Mouse (Mus musculus): ENCODE results near the gene Large2. TPM values are rescaled to one million over a fixed set of nuclear protein-coding genes. Genes with fewer than 3 reads are reported as not detected.

The Large2 gene
- total RNA-seq (2021) = 1 to 10 TPM in 1 of 2 experiments, under 1 TPM in 1; 0.72 to 1.0 TPM
- long read RNA-seq, experiment 1, partial matches to known transcripts = 0 of 1 reads
- long read RNA-seq, experiment 1, other reads (novel, unspliced or antisense) = 1 of 1 reads
- long read RNA-seq, experiment 2 = 0 reads

DNA sequence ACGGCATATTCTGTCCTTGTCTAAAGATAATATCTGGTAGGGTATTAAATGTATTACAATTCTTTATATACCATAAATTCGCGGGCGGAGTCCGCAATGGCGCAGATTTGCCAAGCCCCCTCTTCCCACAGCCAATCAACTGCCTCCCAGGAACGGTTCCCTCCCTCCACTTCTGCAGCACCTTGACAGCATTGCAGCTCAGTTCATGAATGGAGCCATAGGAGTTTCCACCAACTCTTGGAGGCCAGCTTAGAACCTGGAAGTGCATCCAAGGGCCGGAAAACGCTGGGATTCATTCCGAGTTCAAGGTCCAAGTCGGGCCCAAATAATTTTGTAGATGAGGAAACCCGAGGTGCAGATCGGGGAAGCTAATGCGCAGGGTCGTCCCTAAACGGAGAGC is at the start of gene Large2, which contains the start of gene Pex16:
Large2 (minus strand) TSS at position 356 of the 400 bp plus-strand sequence.
Pex16 (plus strand) TSS at position 163 of the 400 bp plus-strand sequence.
- peak in 1 of 2 experiments; percentile 55 for DNase-seq (ENCODE audit: extremely low spot score in 1 of 2, low spot score in 2 of 2)
- TF ChIP-seq CTCF (IDR thresholded peaks at IDR 0.05) = no peak
- peak within 1 kb of the TSS; percentile 72 for H3K4me3 ChIP-seq
- H3K27ac ChIP-seq = peak within 1 kb of the TSS; percentile 90
- intact Hi-C loops (cut with DNase I) = no loop called here

DNA sequence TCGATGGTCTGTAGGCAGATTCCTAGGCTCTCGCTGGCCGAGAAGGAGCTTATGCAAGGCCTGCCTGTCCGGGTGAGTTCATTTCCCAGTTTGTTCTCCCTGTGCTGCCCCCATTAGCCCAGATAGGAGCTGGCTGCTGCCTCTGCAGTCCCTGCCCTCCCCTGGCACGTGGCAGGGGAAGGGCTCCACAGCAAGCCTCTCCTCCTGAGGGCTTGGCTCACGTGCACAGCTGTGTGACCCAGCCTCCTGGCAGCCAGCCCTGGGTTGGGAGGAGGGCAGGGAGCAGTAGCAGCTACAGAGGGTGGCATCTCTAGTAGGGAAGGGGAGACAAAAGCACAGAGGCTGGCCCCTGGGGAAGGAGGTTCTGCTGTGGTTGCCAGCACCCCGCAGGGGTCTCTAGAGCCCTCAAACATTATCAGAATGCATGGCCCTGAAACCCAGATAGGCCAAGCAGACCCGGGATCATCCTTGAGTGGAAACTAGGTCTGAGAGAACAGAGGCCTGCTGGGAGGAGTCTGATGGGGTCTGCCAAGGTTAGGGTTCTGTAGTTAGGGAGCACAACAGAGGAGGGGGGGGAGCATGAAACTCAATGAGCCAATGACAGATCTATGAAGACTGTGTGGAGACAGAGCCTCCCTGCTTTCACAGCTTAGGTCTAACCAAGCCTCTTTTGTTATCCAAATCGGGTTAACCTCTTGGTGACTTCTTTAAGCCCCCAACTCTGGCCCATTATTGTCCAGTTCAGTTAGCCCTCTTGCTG is 49.2 kb upstream of the Large2 start:
- intact Hi-C loops (cut with DNase I) = no loop called here
- no peak for TF ChIP-seq CTCF (IDR thresholded peaks at IDR 0.05)
- H3K27ac ChIP-seq = peak overlapping the region; percentile 87
- DNase-seq (ENCODE audit: extremely low spot score in 1 of 2, low spot score in 2 of 2) = peak; percentile 82 to 85
- H3K4me3 ChIP-seq = no peak overlapping the region

DNA sequence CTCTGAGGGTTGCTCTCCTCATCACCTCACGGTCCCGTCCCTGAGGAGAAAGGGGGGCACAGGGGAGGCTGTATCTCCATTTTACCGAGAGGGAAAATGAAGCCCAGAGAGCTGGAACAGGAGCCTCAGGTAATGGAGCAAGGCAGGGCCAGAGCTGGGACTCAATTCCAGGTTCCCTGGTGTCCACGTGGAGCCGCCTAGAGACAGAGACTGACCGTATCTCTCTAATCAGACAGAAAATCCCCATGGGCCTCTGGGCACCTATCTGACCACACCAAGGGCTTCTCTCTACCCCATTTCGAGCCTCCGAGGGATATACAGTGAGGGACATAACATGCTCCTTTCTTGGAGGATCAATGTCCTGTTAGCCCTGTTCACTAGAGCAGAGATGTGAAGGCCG is 48.5 kb upstream of the Large2 start:
- intact Hi-C loops (cut with DNase I) = no loop called here

DNA sequence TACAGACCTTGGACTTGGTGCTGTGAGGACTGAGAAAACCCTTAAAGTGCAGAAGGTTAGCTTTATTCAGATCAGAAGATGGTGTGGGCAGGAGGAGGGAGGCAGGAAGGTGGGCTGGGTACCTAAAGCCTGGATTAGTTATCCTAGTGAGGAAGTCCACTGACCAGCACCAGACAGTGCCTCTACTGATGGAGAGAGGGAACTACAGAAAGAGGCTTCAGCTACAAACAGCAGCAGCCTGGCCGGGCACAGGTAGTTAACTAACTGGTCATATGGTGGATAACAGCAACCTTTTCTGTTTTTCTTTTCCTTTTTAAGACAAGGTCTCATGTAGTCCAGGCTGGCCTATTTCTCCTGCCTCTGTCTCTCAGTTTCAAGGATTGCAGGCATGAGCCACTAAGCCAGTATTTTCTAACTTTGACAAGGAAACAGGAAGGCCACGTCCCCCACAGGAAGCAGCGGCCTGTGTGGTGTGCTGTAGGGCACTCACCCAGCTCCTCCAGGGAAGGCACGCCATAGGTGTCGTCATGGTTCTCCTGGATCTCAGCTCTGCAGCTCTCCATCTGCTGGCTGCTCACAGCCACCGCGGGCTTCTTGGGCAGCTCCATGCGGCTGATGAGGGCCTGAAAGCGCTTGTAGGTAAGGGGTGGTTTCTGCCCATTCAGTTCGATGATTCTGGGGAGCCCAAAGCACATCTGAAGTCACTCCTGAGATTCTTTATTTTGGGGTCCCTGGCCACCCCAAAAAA is 47.9 kb upstream of the Large2 start:
- peak overlapping the region; percentile 87 for H3K27ac ChIP-seq

More for the DNA sequence above, 48.5 kb upstream of the Large2 start:
- no peak for DNase-seq (ENCODE audit: extremely low spot score in 1 of 2, low spot score in 2 of 2)
- H3K27ac ChIP-seq = peak overlapping the region; percentile 87
- TF ChIP-seq CTCF (IDR thresholded peaks at IDR 0.05) = no peak
- no peak overlapping the region for H3K4me3 ChIP-seq

DNA sequence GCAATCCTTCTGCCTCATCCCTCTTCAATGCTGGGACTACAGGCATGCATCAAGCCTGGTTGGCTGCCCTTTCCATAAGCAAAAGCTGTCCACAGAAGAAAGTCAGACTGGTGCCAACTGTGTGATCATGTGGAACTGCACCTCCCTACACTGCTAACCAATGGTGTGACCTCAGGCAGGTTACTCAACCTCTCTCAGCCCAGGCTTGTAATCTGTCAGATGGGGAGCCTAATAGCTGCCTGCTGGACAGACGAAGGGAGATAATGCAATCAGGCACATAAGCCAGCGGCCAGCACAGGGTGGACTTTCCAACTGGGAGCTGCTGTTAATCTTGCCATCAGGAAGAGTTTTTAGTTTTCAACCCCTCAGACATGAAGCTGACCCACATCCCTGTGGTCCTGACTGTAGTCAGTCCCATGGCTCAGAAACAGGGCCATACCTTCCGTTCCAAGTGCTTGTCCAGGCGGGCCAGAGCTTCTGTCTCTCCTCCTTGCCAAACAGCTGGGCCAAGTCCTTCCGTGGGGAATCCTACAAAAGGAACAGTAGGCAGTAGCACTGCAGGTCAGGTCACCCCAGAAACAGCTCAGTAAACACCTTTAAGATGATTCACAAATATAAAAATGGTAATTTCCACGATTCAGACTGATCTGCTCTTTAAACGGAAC is 47.2 kb upstream of the Large2 start:
- no peak for DNase-seq (ENCODE audit: extremely low spot score in 1 of 2, low spot score in 2 of 2)
- Histone ChIP-seq H3K4me3 (no peak overlapping the region), H3K27ac (no peak overlapping the region)
- TF ChIP-seq CTCF (IDR thresholded peaks at IDR 0.05) = no peak
- intact Hi-C loops (cut with DNase I) = no loop called here

More for the DNA sequence above, 47.9 kb upstream of the Large2 start:
- no peak for DNase-seq (ENCODE audit: extremely low spot score in 1 of 2, low spot score in 2 of 2)
- TF ChIP-seq CTCF (IDR thresholded peaks at IDR 0.05) = peak; percentile 53
- intact Hi-C loops (cut with DNase I) = no loop called here
- H3K4me3 ChIP-seq = no peak overlapping the region

DNA sequence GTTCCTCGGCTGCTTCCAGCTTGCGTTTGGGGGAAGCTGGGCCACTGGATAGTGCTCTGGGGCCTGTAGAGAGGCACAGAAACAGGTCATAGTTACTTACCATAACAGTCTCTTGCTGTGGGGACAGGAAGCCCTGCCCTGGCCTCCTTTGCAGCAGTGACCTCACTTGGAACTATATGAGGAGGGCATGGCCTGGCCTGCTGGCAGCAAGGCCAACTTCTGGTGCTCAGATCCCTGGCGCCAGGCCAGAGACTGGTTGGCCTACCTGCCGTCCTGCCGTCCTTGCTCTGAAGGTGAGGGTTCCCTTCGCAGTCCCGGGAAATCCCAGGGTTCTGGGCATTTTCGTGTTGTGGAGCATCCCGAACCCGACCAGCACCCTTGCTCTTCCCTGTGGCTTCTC is 37.0 kb upstream of the Large2 start:
- Histone ChIP-seq H3K4me3 (no peak overlapping the region), H3K27ac (peak overlapping the region; percentile 69)
- no peak for TF ChIP-seq CTCF (IDR thresholded peaks at IDR 0.05)
- no peak for DNase-seq (ENCODE audit: extremely low spot score in 1 of 2, low spot score in 2 of 2)
- intact Hi-C loops (cut with DNase I) = no loop called here

DNA sequence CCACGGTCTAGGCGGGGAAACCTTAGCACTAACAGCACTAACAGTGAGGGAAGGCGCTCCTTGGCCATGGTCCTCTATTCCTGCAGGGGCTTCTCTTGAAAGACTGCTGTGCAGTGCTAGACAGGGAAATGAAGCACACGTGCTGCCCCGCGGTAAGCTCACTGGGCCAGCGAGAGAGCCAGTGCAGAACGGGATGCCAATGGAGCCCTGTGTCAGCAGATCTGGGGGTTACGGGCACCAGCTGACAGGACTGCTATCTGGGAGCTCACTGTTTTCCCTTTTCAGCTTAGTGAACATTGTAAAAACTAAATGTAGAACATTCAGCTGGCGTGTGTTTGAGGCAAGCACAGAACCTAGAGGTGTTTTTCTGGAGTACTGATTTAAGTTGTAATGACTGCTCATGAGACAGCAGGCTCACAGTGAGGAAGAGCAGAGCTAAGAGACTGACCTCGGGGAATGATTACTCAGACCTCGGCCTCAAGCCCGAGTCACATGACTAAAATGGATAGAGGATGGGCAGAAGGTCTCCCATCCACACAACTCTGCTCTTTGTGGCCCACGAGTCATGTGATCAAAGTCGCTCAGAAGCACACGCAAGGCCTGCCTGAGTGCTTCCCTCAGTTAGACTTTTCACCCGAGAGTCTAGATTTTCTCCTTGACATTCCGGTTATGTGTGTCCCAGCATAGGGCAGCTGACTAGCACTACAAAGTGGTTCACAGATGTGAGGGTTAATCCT is 33.8 kb upstream of the Large2 start:
- TF ChIP-seq CTCF (IDR thresholded peaks at IDR 0.05) = no peak
- Histone ChIP-seq H3K4me3 (no peak overlapping the region), H3K27ac (peak overlapping the region; percentile 36)
- intact Hi-C loops (cut with DNase I) = no loop called here
- DNase-seq (ENCODE audit: extremely low spot score in 1 of 2, low spot score in 2 of 2) = no peak

DNA sequence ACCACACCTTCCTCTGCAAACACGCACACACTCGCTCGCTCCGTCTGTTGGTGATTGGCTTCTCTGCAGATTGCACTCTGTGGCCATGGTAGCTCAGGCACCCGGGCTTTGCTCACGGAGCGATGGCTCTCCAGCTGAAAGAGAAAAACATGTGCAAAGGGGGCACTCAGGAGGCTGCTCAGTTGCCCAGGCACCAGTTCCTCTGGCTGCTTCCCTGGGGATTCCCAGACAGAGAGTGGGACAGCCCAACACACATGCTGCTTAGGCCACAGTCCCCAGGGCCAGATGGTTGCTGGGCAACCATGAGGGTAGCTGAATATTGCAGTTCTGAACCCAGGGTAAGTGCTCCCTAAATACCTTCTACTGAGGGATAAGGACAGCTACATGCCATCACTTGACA is 31.0 kb upstream of the Large2 start:
- intact Hi-C loops (cut with DNase I) = no loop called here
- DNase-seq (ENCODE audit: extremely low spot score in 1 of 2, low spot score in 2 of 2) = no peak
- TF ChIP-seq CTCF (IDR thresholded peaks at IDR 0.05) = no peak
- Histone ChIP-seq H3K27ac (peak overlapping the region; percentile 24; the same call in 1 of the 2 replicates), H3K4me3 (no peak overlapping the region)

DNA sequence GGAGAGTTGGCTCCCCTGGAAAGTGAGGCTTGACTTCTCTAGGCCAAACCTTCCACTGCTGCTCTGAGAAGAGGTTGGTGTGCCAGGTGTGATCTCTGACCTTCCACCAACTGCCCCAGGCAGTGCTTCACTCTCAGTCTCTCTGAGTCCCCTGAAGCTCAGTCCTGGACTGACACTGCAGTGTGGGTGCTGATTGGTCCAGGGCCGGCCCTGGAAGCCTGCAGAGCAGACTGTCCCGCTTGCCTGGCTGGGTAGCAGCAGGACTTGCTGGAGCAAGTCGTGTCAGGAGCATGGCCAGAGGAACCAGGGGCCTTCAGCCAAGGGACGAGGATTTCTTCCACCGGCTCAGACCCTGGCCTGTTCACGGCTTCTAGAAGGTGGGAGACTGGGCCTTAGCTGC is 30.1 kb upstream of the Large2 start:
- DNase-seq (ENCODE audit: extremely low spot score in 1 of 2, low spot score in 2 of 2) = no peak
- peak overlapping the region; percentile 28 for H3K27ac ChIP-seq
- intact Hi-C loops (cut with DNase I) = no loop called here
- no peak overlapping the region for H3K4me3 ChIP-seq
- no peak for TF ChIP-seq CTCF (IDR thresholded peaks at IDR 0.05)

DNA sequence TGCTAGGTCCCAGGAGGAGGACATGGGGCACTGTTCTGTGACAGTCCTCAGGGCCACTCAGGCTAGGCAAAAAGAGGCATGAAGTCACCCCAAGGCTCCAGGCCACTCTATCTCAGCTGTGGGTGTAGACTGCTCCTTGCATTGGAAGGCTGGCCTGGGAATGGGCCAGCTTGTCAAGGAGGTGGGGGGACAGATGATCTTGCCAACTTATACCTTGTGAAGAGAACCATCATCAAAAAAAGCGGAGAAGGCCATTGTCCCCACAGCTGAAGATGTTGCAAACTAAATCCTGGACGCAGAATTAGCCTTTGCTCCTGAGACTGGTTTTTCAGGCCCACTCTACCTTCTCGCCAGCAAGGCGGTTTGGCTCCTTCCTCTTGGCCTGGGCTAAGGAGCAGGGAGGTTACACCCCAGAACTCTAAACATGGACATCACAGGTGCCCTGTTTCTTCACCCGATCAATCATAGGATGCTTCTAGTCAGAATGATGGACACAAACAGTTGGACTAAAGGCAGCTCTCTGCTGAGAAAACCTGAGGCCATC is 29.2 kb upstream of the Large2 start:
- no peak for DNase-seq (ENCODE audit: extremely low spot score in 1 of 2, low spot score in 2 of 2)
- intact Hi-C loops (cut with DNase I) = no loop called here
- no peak for TF ChIP-seq CTCF (IDR thresholded peaks at IDR 0.05)
- Histone ChIP-seq H3K27ac (peak overlapping the region; percentile 80), H3K4me3 (no peak overlapping the region)

All from left cerebral cortex, adult 2 months (tissue).